Mouse (Mus musculus) forebrain, embryonic 16.5 days (tissue): ENCODE measurements around the gene Soga1. TPM values are rescaled to one million over a fixed set of nuclear protein-coding genes. Genes with fewer than 3 reads are reported as not detected.

Source experiments
- ATAC-seq: fragments of 200-750 bp; cut with Nextera tagmentation; 2 replicates; pipeline ENCODE4 v1.8.0; 2017; ENCODE audit warnings: mild to moderate bottlenecking, moderate library complexity
- H3K27ac ChIP-seq: fragments of 300-500 bp; sonication (generic); 2 replicates; pipeline ENCODE4 v1.5.1; 2014; ENCODE audit warnings: low read length, control low read depth
- H3K27me3 ChIP-seq: fragments of 300-500 bp; sonication (generic); replicated peaks from 2 replicates; pipeline ENCODE4 v1.6.1; 2014; ENCODE audit warnings: low read length; ENCODE audit not compliant: control insufficient read depth, insufficient read depth
- H3K36me3 ChIP-seq: fragments of 300-500 bp; sonication (generic); 2 replicates; pipeline ENCODE4 v1.6.1; 2014; ENCODE audit not compliant: control insufficient read depth, insufficient read depth
- H3K4me1 ChIP-seq: fragments of 300-500 bp; sonication (generic); replicated peaks from 2 replicates; pipeline ENCODE4 v1.6.1; 2014; ENCODE audit warnings: low read length; ENCODE audit not compliant: control insufficient read depth, insufficient read depth
- H3K4me2 ChIP-seq: fragments of 300-500 bp; sonication (generic); 2 replicates; pipeline ENCODE4 v1.6.1; 2014; ENCODE audit warnings: mild to moderate bottlenecking, low read length, control low read depth
- H3K4me3 ChIP-seq: fragments of 300-500 bp; sonication (generic); replicated peaks from 2 replicates; pipeline ENCODE4 v1.5.1; 2014; ENCODE audit warnings: mild to moderate bottlenecking, low read length, control low read depth
- H3K9ac ChIP-seq: fragments of 300-500 bp; sonication (generic); replicated peaks from 2 replicates; pipeline ENCODE4 v1.6.1; 2014; ENCODE audit warnings: low read depth, low read length, control low read depth
- H3K9me3 ChIP-seq: fragments of 300-500 bp; sonication (generic); 2 replicates; pipeline ENCODE4 v1.6.1; 2016; ENCODE audit warnings: low read length; ENCODE audit not compliant: control insufficient read depth
- WGBS: fragments of 180-500 bp; shearing (Covaris S2); extraction: QIAGEN DNeasy Blood & Tissue Kit; methylation state at CpG from one replicate; pipeline ENCODE4 v1.1.7; 2014; 5-methylcytosine and 5-hydroxymethylcytosine counted together
- polyA plus RNA-seq: library from polyadenylated mRNA; unstranded; fragments of >200 nt; fragmentation: Nextera tagmentation; extraction: Ambion mirVana; gene quantifications from 2 replicates; pipeline ENCODE4 v1.2.1, GENCODE M21; 2015

The Soga1 gene
- polyA plus RNA-seq, 1 experiment from 2014 or later, result 5.8 TPM

- H3K27me3 ChIP-seq, result no peaks in the 10 kb centered on the region
- ATAC-seq, result no peak
- H3K36me3 ChIP-seq, result no peaks in the 10 kb centered on the region; the same call in 1 of the 2 replicates
- no peaks in the 10 kb centered on the region for H3K9me3 ChIP-seq
- no peak overlapping the region for H3K9ac ChIP-seq
- no peaks in the 10 kb centered on the region for H3K4me1 ChIP-seq
- no peak overlapping the region for H3K27ac ChIP-seq
- no peak overlapping the region for H3K4me3 ChIP-seq
- H3K4me2 ChIP-seq, result no peak overlapping the region
- 89% methylated on average over 8 of the region's 8 CpGs for WGBS
Measured at GRCm38 (mm10) chr2:157104454-157104853, 25.4 kb upstream of the Soga1 start.

GRCm38 (mm10) chr2:157102256-157102655 lies 23.2 kb upstream of the Soga1 start:
- Histone ChIP-seq H3K36me3 (no peaks in the 10 kb centered on the region), H3K4me3 (no peak overlapping the region), H3K4me1 (no peaks in the 10 kb centered on the region), H3K27me3 (no peaks in the 10 kb centered on the region), H3K27ac (no peak overlapping the region), H3K9ac (no peak overlapping the region), H3K4me2 (no peak overlapping the region), H3K9me3 (no peaks in the 10 kb centered on the region)
- WGBS, result 50% methylated on average over 2 of the region's 2 CpGs
- no peak for ATAC-seq

GRCm38 (mm10) chr2:157101650-157102049 lies 22.6 kb upstream of the Soga1 start:
- WGBS, result 97% methylated on average over 9 of the region's 9 CpGs
- ATAC-seq, result no peak
- Histone ChIP-seq H3K9me3 (no peaks in the 10 kb centered on the region), H3K4me3 (no peak overlapping the region), H3K27me3 (no peaks in the 10 kb centered on the region), H3K36me3 (no peaks in the 10 kb centered on the region), H3K9ac (no peak overlapping the region), H3K27ac (no peak overlapping the region), H3K4me1 (no peaks in the 10 kb centered on the region), H3K4me2 (no peak overlapping the region)

GRCm38 (mm10) chr2:157100319-157100605 lies 21.2 kb upstream of the Soga1 start:
- Histone ChIP-seq H3K4me3 (no peak overlapping the region), H3K9ac (no peak overlapping the region), H3K4me2 (no peak overlapping the region), H3K9me3 (no peaks in the 10 kb centered on the region), H3K27ac (no peak overlapping the region), H3K36me3 (no peaks in the 10 kb centered on the region), H3K4me1 (no peaks in the 10 kb centered on the region), H3K27me3 (no peaks in the 10 kb centered on the region)
- 94% methylated on average over 12 of the region's 12 CpGs for WGBS
- no peak for ATAC-seq

GRCm38 (mm10) chr2:157099532-157100318 lies 20.7 kb upstream of the Soga1 start:
- Histone ChIP-seq H3K36me3 (no peaks in the 10 kb centered on the region), H3K9ac (no peak overlapping the region), H3K4me1 (no peaks in the 10 kb centered on the region), H3K4me2 (no peak overlapping the region), H3K27ac (no peak overlapping the region), H3K4me3 (no peak overlapping the region), H3K27me3 (no peaks in the 10 kb centered on the region), H3K9me3 (no peaks in the 10 kb centered on the region)
- ATAC-seq, result no peak
- WGBS, result 90% methylated on average over 12 of the region's 12 CpGs

GRCm38 (mm10) chr2:157095005-157095755 lies 16.1 kb upstream of the Soga1 start:
- Histone ChIP-seq H3K27ac (no peak overlapping the region), H3K27me3 (no peaks in the 10 kb centered on the region), H3K9ac (no peak overlapping the region), H3K9me3 (no peaks in the 10 kb centered on the region), H3K4me3 (no peak overlapping the region), H3K4me1 (peaks cover 7% of the 10 kb centered on the region), H3K36me3 (no peaks in the 10 kb centered on the region), H3K4me2 (no peak overlapping the region)
- WGBS, result 65% methylated on average over 9 of the region's 9 CpGs
- peak; percentile 72; the same call in 1 of the 2 replicates for ATAC-seq

GRCm38 (mm10) chr2:157092024-157092423 lies 13.0 kb upstream of the Soga1 start:
- H3K27ac ChIP-seq, result no peak overlapping the region
- no peak overlapping the region for H3K9ac ChIP-seq
- no peaks in the 10 kb centered on the region for H3K27me3 ChIP-seq
- peak; percentile 82 for ATAC-seq
- no peaks in the 10 kb centered on the region for H3K36me3 ChIP-seq
- H3K4me1 ChIP-seq, result peaks cover 7% of the 10 kb centered on the region
- no peak overlapping the region for H3K4me3 ChIP-seq
- H3K9me3 ChIP-seq, result no peaks in the 10 kb centered on the region
- no peak overlapping the region for H3K4me2 ChIP-seq
- 26% methylated on average over 8 of the region's 8 CpGs for WGBS

GRCm38 (mm10) chr2:157087536-157088317 lies 8.7 kb upstream of the Soga1 start:
- H3K4me3 ChIP-seq, result no peak overlapping the region
- no peak for ATAC-seq
- whole genome bisulfite sequencing, result 82% methylated on average over 14 of the region's 14 CpGs
- H3K27me3 ChIP-seq, result no peaks in the 10 kb centered on the region
- no peak overlapping the region for H3K27ac ChIP-seq
- peaks cover 7% of the 10 kb centered on the region for H3K4me1 ChIP-seq
- no peaks in the 10 kb centered on the region for H3K36me3 ChIP-seq
- no peaks in the 10 kb centered on the region for H3K9me3 ChIP-seq
- no peak overlapping the region for H3K9ac ChIP-seq
- no peak overlapping the region for H3K4me2 ChIP-seq

- H3K4me1 ChIP-seq, result peaks cover under 1% of the 10 kb centered on the region; the same call in 1 of the 2 replicates
- H3K27me3 ChIP-seq, result no peaks in the 10 kb centered on the region
- no peak within 1 kb of the TSS for H3K27ac ChIP-seq
- no peaks in the 10 kb centered on the region for H3K36me3 ChIP-seq
- WGBS, result 81% methylated on average over 8 of the region's 8 CpGs
- 0 out of 2 replicates have a peak within 1 kb of the TSS, but pooled peaks have one; percentile 8 for H3K9ac ChIP-seq
- no peak within 1 kb of the TSS for H3K4me3 ChIP-seq
- H3K4me2 ChIP-seq, result no peak within 1 kb of the TSS
- ATAC-seq, result no peak
- no peaks in the 10 kb centered on the region for H3K9me3 ChIP-seq
Measured at GRCm38 (mm10) chr2:157086796-157087195, 7.7 kb upstream of the Soga1 start, which contains the start of gene Tldc2. Gene Tldc2 (plus strand): TSS chr2:157087055.
